Mouse (Mus musculus): ENCODE measurements around the gene Unc5c. TPM values are rescaled to one million over a fixed set of nuclear protein-coding genes. Genes with fewer than 3 reads are reported as not detected.

Unc5c gene
- polyA plus RNA-seq, 1 experiment from 2014 or later, result 11.2 TPM

GRCm38 (mm10) chr3:141831135-141831534 is 366.1 kb downstream of the Unc5c start:
- no peak for ATAC-seq (replicated peaks; ENCODE audit: insufficient number of reproducible peaks, low FRiP score, low TSS enrichment)
- H3K27ac ChIP-seq (ENCODE audit: low read depth, low read length), result no peak overlapping the region
- 16% methylated on average over 3 of the region's 3 CpGs for WGBS (ENCODE audit: insufficient replicate concordance)

GRCm38 (mm10) chr3:141838864-141839263 is 373.8 kb downstream of the Unc5c start:
- WGBS (ENCODE audit: insufficient replicate concordance), result 40% methylated on average over 7 of the region's 7 CpGs
- H3K9ac ChIP-seq (ENCODE audit: low read depth, low read length), result no peak overlapping the region
- no peak for ATAC-seq (replicated peaks; ENCODE audit: insufficient number of reproducible peaks, low FRiP score, low TSS enrichment)

More at GRCm38 (mm10) chr3:141831135-141831534, 366.1 kb downstream of the Unc5c start:
- H3K4me1 ChIP-seq (ENCODE audit: control insufficient read depth, insufficient read depth, low read length), result no peaks in the 10 kb centered on the region
- no peak overlapping the region for H3K4me3 ChIP-seq (ENCODE audit: low read depth, low read length)
- no peaks in the 10 kb centered on the region for H3K27me3 ChIP-seq (ENCODE audit: control insufficient read depth, insufficient read depth, low read length)
- H3K4me2 ChIP-seq, result no peak overlapping the region
- H3K36me3 ChIP-seq (ENCODE audit: control insufficient read depth, insufficient read depth, low read length), result no peaks in the 10 kb centered on the region
- no peak overlapping the region for H3K9ac ChIP-seq (ENCODE audit: low read depth, low read length)
- H3K9me3 ChIP-seq (replicated peaks; ENCODE audit: control insufficient read depth, low read length), result no peaks in the 10 kb centered on the region

GRCm38 (mm10) chr3:141849206-141849605 is 384.2 kb downstream of the Unc5c start:
- no peaks in the 10 kb centered on the region for H3K4me1 ChIP-seq (ENCODE audit: control insufficient read depth, insufficient read depth, low read length)
- no peaks in the 10 kb centered on the region for H3K9me3 ChIP-seq (replicated peaks; ENCODE audit: control insufficient read depth, low read length)
- WGBS (ENCODE audit: insufficient replicate concordance), result 74% methylated on average over 1 of the region's 1 CpGs
- H3K4me2 ChIP-seq, result no peak overlapping the region
- no peaks in the 10 kb centered on the region for H3K27me3 ChIP-seq (ENCODE audit: control insufficient read depth, insufficient read depth, low read length)
- no peaks in the 10 kb centered on the region for H3K36me3 ChIP-seq (ENCODE audit: control insufficient read depth, insufficient read depth, low read length)
- no peak overlapping the region for H3K4me3 ChIP-seq (ENCODE audit: low read depth, low read length)
- ATAC-seq (replicated peaks; ENCODE audit: insufficient number of reproducible peaks, low FRiP score, low TSS enrichment), result no peak
- no peak overlapping the region for H3K9ac ChIP-seq (ENCODE audit: low read depth, low read length)
- no peak overlapping the region for H3K27ac ChIP-seq (ENCODE audit: low read depth, low read length)

More at GRCm38 (mm10) chr3:141838864-141839263, 373.8 kb downstream of the Unc5c start:
- Histone ChIP-seq H3K4me3 (ENCODE audit: low read depth, low read length) (no peak overlapping the region), H3K9me3 (replicated peaks; ENCODE audit: control insufficient read depth, low read length) (no peaks in the 10 kb centered on the region), H3K4me2 (no peak overlapping the region), H3K27me3 (ENCODE audit: control insufficient read depth, insufficient read depth, low read length) (no peaks in the 10 kb centered on the region), H3K4me1 (ENCODE audit: control insufficient read depth, insufficient read depth, low read length) (no peaks in the 10 kb centered on the region), H3K27ac (ENCODE audit: low read depth, low read length) (no peak overlapping the region), H3K36me3 (ENCODE audit: control insufficient read depth, insufficient read depth, low read length) (no peaks in the 10 kb centered on the region)

GRCm38 (mm10) chr3:141850141-141850540 is 385.1 kb downstream of the Unc5c start:
- Histone ChIP-seq H3K4me3 (ENCODE audit: low read depth, low read length) (no peak overlapping the region), H3K4me1 (ENCODE audit: control insufficient read depth, insufficient read depth, low read length) (no peaks in the 10 kb centered on the region), H3K27ac (ENCODE audit: low read depth, low read length) (no peak overlapping the region), H3K4me2 (no peak overlapping the region), H3K27me3 (ENCODE audit: control insufficient read depth, insufficient read depth, low read length) (no peaks in the 10 kb centered on the region), H3K9ac (ENCODE audit: low read depth, low read length) (no peak overlapping the region), H3K36me3 (ENCODE audit: control insufficient read depth, insufficient read depth, low read length) (no peaks in the 10 kb centered on the region), H3K9me3 (replicated peaks; ENCODE audit: control insufficient read depth, low read length) (no peaks in the 10 kb centered on the region)
- WGBS (ENCODE audit: insufficient replicate concordance), result 80% methylated on average over 7 of the region's 7 CpGs
- no peak for ATAC-seq (replicated peaks; ENCODE audit: insufficient number of reproducible peaks, low FRiP score, low TSS enrichment)

GRCm38 (mm10) chr3:141854339-141854738 is 389.3 kb downstream of the Unc5c start:
- no peak overlapping the region for H3K4me3 ChIP-seq (ENCODE audit: low read depth, low read length)
- no peak overlapping the region for H3K9ac ChIP-seq (ENCODE audit: low read depth, low read length)
- H3K4me2 ChIP-seq, result no peak overlapping the region
- no peaks in the 10 kb centered on the region for H3K27me3 ChIP-seq (ENCODE audit: control insufficient read depth, insufficient read depth, low read length)
- no peaks in the 10 kb centered on the region for H3K4me1 ChIP-seq (ENCODE audit: control insufficient read depth, insufficient read depth, low read length)
- no peak overlapping the region for H3K27ac ChIP-seq (ENCODE audit: low read depth, low read length)
- H3K9me3 ChIP-seq (replicated peaks; ENCODE audit: control insufficient read depth, low read length), result no peaks in the 10 kb centered on the region
- ATAC-seq (replicated peaks; ENCODE audit: insufficient number of reproducible peaks, low FRiP score, low TSS enrichment), result no peak
- 79% methylated on average over 4 of the region's 4 CpGs for WGBS (ENCODE audit: insufficient replicate concordance)
- no peaks in the 10 kb centered on the region for H3K36me3 ChIP-seq (ENCODE audit: control insufficient read depth, insufficient read depth, low read length)

GRCm38 (mm10) chr3:141857123-141857522 is 392.1 kb downstream of the Unc5c start:
- Histone ChIP-seq H3K27me3 (ENCODE audit: control insufficient read depth, insufficient read depth, low read length) (no peaks in the 10 kb centered on the region), H3K4me2 (no peak overlapping the region), H3K36me3 (ENCODE audit: control insufficient read depth, insufficient read depth, low read length) (no peaks in the 10 kb centered on the region), H3K9me3 (replicated peaks; ENCODE audit: control insufficient read depth, low read length) (no peaks in the 10 kb centered on the region), H3K4me3 (ENCODE audit: low read depth, low read length) (no peak overlapping the region), H3K27ac (ENCODE audit: low read depth, low read length) (no peak overlapping the region), H3K9ac (ENCODE audit: low read depth, low read length) (no peak overlapping the region), H3K4me1 (ENCODE audit: control insufficient read depth, insufficient read depth, low read length) (no peaks in the 10 kb centered on the region)
- ATAC-seq (replicated peaks; ENCODE audit: insufficient number of reproducible peaks, low FRiP score, low TSS enrichment), result no peak
- WGBS (ENCODE audit: insufficient replicate concordance), result 88% methylated on average over 8 of the region's 8 CpGs

- Histone ChIP-seq H3K9me3 (replicated peaks; ENCODE audit: control insufficient read depth, low read length) (no peaks in the 10 kb centered on the region), H3K36me3 (ENCODE audit: control insufficient read depth, insufficient read depth, low read length) (no peaks in the 10 kb centered on the region), H3K4me2 (peak overlapping the region; percentile 42), H3K9ac (ENCODE audit: low read depth, low read length) (no peak overlapping the region), H3K27ac (ENCODE audit: low read depth, low read length) (no peak overlapping the region), H3K27me3 (ENCODE audit: control insufficient read depth, insufficient read depth, low read length) (no peaks in the 10 kb centered on the region), H3K4me3 (ENCODE audit: low read depth, low read length) (no peak overlapping the region), H3K4me1 (ENCODE audit: control insufficient read depth, insufficient read depth, low read length) (no peaks in the 10 kb centered on the region)
- WGBS (ENCODE audit: insufficient replicate concordance), result 17% methylated on average over 13 of the region's 13 CpGs
- ATAC-seq (replicated peaks; ENCODE audit: insufficient number of reproducible peaks, low FRiP score, low TSS enrichment), result 0 out of 2 replicates have a peak, but pooled peaks have one; percentile 46
Observed at GRCm38 (mm10) chr3:141862816-141863461, 397.9 kb downstream of the Unc5c start.

- H3K36me3 ChIP-seq (ENCODE audit: control insufficient read depth, insufficient read depth, low read length), result peaks cover 3% of the 10 kb centered on the region; the same call in 1 of the 2 replicates
- WGBS (ENCODE audit: insufficient replicate concordance), result 64% methylated on average over 3 of the region's 3 CpGs
Observed at GRCm38 (mm10) chr3:141871805-141872204, 406.8 kb downstream of the Unc5c start.

More at GRCm38 (mm10) chr3:141871805-141872204, 406.8 kb downstream of the Unc5c start:
- no peak for ATAC-seq (replicated peaks; ENCODE audit: insufficient number of reproducible peaks, low FRiP score, low TSS enrichment)
- H3K4me3 ChIP-seq (ENCODE audit: low read depth, low read length), result no peak overlapping the region
- no peak overlapping the region for H3K27ac ChIP-seq (ENCODE audit: low read depth, low read length)
- H3K9ac ChIP-seq (ENCODE audit: low read depth, low read length), result no peak overlapping the region
- H3K4me2 ChIP-seq, result no peak overlapping the region
- no peaks in the 10 kb centered on the region for H3K4me1 ChIP-seq (ENCODE audit: control insufficient read depth, insufficient read depth, low read length)
- 0 out of 2 replicates have a peak, but pooled peaks cover 3% of the 10 kb centered on the region for H3K9me3 ChIP-seq (replicated peaks; ENCODE audit: control insufficient read depth, low read length)
- no peaks in the 10 kb centered on the region for H3K27me3 ChIP-seq (ENCODE audit: control insufficient read depth, insufficient read depth, low read length)

Data from heart, embryonic 11.5 days (tissue).